Mouse (Mus musculus): Measurements from ENCODE around the gene Cacna1f. TPM values are rescaled to one million over a fixed set of nuclear protein-coding genes. Genes with fewer than 3 reads are reported as not detected.

Gene Cacna1f
- polyA plus RNA-seq, 1 experiment, result not detected

DNA sequence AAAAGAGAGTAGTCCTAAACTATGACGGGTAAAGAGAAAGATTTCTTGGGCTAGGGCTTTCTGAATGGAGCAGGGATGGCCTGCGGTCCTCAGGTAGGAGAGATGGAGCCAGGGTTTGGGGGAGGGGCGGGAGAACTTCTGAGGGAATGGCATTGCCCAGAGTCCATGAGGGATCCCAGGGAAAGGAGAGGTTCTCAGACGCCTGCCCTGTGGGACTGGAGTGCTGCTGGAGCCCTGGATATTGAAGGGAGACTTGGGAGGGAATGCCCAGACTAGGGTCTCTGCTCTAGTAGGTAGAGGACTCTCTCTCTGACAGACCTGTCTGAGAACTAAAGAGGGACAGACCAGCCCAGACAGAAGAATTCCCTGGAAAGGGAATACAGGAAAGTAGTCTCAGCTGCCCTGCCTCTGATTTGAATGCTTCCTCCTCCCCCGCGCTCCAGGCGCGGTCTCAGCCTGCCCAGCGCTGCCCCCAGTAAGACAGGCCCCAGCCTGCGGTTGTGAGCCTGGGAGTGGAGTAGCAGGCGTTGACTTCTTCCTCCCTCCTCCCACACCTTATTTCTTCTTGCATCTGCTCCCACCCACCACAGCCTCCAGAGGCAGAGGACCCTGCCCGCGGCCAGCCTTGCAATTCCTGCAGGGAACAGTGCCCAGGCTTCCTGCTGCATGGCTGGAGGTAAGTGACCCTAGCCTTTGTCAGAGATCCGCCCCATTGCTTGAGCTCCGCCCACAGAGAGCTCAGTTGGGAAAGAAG, 51.3 kb downstream of the Cacna1f start:
- peaks cover 4% of the 10 kb centered on the region; the same call in 1 of the 2 replicates for H3K4me1 ChIP-seq (ENCODE audit: control insufficient read depth, insufficient read depth, insufficient read length, low read length)
- H3K27ac ChIP-seq (replicated peaks; ENCODE audit: low read depth, low read length), result peak overlapping the region; percentile 98
- peak overlapping the region; percentile 82 for H3K4me3 ChIP-seq (ENCODE audit: insufficient read depth, low read depth, low read length)

DNA sequence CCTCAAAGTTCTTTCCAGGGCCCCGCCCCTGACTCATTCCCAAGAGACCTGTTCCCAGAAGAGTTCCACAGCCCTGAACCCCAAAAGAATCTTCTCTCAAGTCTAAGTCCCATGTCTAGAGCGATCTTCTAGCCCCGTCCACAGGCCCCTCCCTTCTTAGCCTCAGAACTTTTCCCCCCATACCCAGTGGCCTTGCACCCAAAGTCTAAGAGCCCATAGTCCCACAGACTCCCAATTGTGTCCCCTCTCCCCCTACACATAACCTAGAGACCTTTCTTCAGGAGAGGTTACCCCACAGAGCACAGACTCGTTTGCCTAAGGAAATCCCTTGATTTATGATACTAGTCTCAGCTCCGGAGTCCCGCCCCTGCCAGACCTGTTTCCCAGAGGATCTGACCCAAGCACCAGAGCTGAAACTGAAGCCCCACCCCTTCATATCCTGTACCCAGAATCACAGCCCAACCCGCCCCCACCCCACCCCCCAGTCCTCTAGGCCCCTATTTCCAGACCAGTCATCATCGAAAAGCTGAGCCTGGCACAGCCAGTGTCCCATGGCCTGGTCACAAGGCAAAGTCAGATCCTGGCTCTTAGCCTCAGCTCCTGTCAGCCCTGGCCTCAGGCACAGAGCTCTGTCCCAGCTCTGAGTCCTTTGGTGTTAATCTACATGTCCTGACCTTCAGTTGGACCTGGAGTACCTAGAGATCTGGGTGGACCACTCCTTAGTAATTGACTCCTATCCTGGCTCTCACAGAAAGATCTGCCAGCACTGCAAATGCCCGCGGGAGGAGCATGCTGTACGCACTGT, 52.1 kb downstream of the Cacna1f start:
- peaks cover 4% of the 10 kb centered on the region; the same call in 1 of the 2 replicates for H3K4me1 ChIP-seq (ENCODE audit: control insufficient read depth, insufficient read depth, insufficient read length, low read length)
- peak overlapping the region; percentile 82 for H3K4me3 ChIP-seq (ENCODE audit: insufficient read depth, low read depth, low read length)
- H3K27ac ChIP-seq (replicated peaks; ENCODE audit: low read depth, low read length), result peak overlapping the region; percentile 98

DNA sequence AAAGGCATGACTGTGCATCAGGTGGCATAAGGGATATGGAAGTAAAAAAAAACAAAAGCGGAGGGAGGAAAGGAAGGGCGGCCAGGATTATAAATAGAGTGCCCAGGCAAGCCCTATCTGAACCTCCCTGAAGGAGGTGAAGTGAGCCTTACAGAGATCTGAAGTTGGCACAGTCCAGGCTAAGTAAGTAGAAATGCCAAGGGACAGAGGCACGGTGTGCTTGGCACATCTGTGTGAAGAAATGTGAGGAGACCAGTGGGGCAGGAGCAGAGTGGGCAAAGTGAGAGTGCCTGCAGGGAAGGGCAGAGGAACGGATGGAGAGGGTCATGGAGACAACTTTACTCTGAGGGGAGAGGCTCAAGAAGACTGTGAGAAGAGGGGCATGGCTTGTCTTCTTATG, 54.2 kb downstream of the Cacna1f start:
- peak overlapping the region; percentile 92 for H3K27ac ChIP-seq (replicated peaks; ENCODE audit: low read depth, low read length)
- no peak overlapping the region for H3K4me3 ChIP-seq (ENCODE audit: insufficient read depth, low read depth, low read length)
- H3K4me1 ChIP-seq (ENCODE audit: control insufficient read depth, insufficient read depth, insufficient read length, low read length), result peaks cover 4% of the 10 kb centered on the region

DNA sequence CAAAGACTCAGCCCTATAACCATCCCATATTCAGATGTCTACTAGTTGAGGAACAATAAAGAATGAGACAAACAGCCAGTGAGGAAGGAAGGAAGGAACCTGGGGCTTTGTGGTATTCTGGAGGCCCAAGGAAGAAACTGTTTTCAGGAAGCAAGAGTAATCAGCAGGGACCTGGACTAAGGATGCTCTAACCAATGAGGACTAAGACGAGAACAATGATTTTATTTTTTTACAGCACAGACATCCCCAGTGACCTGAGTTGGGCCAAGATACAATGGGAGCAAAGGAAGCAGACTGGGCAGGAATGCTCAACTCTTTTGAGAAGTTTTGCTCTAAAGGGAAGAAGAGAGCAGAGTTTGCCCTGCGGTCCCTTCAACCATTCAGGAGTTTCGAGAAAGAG, 56.1 kb downstream of the Cacna1f start:
- Histone ChIP-seq H3K4me1 (ENCODE audit: control insufficient read depth, insufficient read depth, insufficient read length, low read length) (peaks cover 4% of the 10 kb centered on the region), H3K4me3 (ENCODE audit: insufficient read depth, low read depth, low read length) (peak overlapping the region; percentile 23; the same call in 1 of the 2 replicates), H3K27ac (replicated peaks; ENCODE audit: low read depth, low read length) (peak overlapping the region; percentile 93)

DNA sequence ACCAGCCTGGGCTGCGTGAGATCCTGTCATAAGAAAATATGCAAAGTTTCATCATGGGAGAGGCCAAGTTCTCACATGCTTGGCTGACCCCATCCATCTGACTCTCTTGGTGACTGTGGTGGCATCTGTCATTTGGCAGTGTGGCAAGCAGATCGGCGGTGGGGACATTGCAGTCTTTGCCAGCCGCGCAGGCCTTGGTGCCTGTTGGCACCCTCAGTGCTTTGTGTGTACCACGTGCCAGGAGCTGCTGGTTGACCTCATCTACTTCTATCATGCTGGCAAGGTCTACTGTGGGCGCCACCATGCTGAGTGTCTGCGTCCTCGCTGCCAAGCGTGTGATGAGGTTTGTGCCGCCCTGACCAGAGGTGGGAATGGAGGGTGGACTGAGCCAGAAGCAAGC, 57.9 kb downstream of the Cacna1f start:
- Histone ChIP-seq H3K27ac (replicated peaks; ENCODE audit: low read depth, low read length) (peak overlapping the region; percentile 93), H3K4me3 (ENCODE audit: insufficient read depth, low read depth, low read length) (no peak overlapping the region), H3K4me1 (ENCODE audit: control insufficient read depth, insufficient read depth, insufficient read length, low read length) (peaks cover 4% of the 10 kb centered on the region)

DNA sequence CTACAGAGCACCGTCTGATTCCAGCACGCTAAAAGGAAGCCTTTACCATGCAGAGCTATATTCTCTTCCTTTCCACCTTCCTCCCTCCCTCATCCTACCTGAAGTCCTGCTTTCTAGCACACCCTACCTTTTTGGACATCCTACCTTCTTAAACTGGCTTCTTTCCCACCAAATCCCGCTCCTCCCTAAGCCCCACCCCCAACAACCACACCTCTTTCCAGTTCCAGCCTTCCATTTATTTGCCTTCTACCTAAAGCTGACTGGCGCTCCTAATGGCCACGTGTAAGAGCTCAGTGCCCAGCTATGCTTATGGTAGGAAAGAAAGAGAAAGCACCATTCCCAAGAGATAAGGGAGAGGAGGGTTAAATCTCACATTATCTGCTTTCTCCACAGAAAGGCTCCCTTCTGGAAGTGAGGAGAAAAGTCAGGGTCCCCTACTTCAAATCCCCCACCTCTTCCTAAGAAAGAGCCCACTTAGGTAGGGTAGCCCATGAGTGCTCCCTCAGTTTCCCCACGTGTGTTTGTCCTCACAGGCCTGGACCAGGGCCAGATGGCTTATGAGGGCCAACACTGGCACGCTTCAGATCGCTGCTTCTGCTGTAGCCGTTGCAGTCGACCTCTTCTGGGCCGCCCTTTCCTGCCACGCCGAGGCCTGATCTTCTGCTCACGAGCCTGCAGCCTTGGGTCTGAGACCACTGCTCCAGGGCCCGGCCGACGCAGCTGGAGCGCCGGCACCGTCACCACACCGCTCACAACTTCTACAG, 59.0 kb downstream of the Cacna1f start:
- Histone ChIP-seq H3K4me1 (ENCODE audit: control insufficient read depth, insufficient read depth, insufficient read length, low read length) (peaks cover 4% of the 10 kb centered on the region), H3K27ac (replicated peaks; ENCODE audit: low read depth, low read length) (peak overlapping the region; percentile 63), H3K4me3 (ENCODE audit: insufficient read depth, low read depth, low read length) (no peak overlapping the region)

DNA sequence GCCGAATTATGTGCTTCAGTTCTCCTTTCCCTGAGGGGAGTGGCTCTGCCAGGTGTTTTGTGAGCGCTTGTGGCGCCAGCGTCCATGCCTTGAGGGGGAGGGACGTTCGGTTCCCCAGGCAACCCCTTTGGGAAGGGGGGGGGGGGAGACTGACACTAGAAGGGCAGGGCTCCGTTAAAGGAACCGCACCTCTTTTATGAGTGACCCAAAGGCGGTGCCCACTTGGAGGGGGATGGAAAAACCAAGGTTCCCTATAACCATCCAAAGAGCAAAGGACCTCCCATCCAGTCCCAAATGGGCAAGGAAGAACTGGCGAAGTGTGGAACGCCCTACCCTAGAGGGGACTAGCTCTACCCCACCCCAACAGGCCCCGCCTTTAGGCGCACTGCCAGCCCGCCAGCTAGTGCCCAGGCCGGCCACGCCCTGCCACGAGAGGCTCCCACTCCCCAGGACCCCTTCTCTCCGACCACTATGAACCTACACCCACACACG, 63.6 kb downstream of the Cacna1f start:
- peak overlapping the region; percentile 78 for H3K27ac ChIP-seq (replicated peaks; ENCODE audit: low read depth, low read length)
- H3K4me3 ChIP-seq (ENCODE audit: insufficient read depth, low read depth, low read length), result peak overlapping the region; percentile 95
- H3K4me1 ChIP-seq (ENCODE audit: control insufficient read depth, insufficient read depth, insufficient read length, low read length), result no peaks in the 10 kb centered on the region; the same call in none of the 2 replicates

DNA sequence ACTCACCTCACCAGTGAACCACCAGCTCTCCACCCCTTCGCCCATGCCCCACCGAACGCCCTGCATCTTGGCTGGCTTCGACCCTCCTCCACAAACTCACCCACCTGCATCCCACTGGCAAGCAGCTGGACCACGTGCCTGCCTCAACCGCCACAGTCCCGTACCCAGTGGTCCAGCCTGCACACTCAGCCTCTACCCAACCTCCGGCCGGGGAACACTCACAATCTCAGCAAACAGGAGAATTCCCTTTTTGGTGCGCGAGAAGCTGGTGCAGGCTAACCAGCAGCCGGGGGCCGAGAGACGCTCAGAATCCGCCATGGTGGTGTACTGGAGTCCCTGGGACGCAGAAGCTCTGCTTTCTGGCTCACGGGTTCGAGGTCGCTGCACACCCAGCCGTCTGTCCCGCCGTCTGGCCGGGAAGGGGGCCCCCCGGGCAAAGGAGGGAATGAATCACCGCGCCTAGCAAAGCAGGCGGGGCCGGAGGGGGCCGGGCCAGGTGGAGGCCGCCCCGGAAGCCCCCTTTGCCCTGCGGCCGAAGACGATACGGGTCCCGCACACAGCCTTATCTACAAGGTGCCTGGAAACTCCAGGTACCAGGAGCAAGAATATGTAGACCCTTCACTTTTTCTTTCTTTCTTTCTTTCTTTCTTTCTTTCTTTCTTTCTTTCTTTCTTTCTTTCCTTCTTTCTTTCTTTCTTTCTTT, 64.2 kb downstream of the Cacna1f start, which contains the start of gene Plp2:
TSS of gene Plp2 (minus strand) at position 470 of the 703 bp plus-strand sequence.
- H3K4me3 ChIP-seq (ENCODE audit: insufficient read depth, low read depth, low read length), result peak within 1 kb of the TSS; percentile 95
- H3K27ac ChIP-seq (replicated peaks; ENCODE audit: low read depth, low read length), result peak within 1 kb of the TSS; percentile 78
- no peaks in the 10 kb centered on the region; the same call in none of the 2 replicates for H3K4me1 ChIP-seq (ENCODE audit: control insufficient read depth, insufficient read depth, insufficient read length, low read length)

DNA sequence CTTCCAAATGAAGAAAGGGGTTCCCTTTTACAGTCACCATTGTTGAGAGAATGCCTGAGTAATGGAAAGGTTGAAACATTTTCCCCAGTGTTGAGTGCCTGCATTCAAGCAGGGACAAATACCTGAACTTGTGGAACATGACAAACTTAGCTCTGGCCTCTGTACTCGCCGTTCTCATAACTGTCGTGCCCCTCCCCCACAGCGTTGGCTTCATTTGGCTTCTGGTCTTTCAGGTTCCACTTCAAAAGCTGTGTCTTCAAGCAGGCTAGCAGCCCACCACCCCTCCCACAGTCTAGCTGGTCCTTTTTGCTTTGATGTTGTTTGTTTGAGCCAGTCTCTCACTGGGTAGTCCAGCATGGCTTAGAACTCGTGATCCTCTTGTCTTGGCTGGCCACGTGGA, 65.9 kb downstream of the Cacna1f start:
- H3K27ac ChIP-seq (replicated peaks; ENCODE audit: low read depth, low read length), result no peak overlapping the region
- H3K4me1 ChIP-seq (ENCODE audit: control insufficient read depth, insufficient read depth, insufficient read length, low read length), result no peaks in the 10 kb centered on the region
- H3K4me3 ChIP-seq (ENCODE audit: insufficient read depth, low read depth, low read length), result no peak overlapping the region

DNA sequence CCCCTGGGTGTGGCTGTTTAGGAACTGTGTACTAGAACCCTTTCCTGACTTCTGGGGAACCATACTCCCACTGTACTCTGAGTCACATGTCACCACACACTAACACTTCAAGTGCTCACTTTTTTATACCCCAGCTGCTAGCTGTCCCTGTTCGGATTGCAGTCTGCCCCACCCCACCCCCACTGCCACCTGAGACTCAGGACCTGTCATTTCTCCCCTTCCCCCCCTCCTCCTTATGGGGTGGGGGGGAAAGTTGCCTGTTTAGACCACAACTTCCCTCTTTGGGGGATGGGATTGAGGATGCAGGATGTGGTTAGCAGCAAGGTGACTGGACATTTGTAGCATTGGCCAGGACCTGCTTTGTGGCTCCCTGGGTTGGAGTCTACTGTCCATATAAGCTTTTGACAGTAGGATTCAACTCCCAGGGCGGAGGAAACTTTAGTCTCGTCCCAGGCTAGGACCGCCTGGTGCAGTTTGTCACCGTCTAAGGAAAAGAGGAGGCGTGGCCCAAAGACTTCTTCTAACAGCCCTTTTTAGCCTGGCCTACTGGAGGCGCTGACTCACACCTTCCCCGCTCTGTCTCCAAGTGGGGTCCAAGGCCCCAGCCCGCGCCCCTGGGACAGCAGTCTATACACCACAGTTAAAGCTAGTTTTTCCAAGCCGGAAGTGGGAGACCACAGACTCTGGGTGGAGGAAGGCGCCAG, 66.8 kb downstream of the Cacna1f start:
- Histone ChIP-seq H3K4me1 (ENCODE audit: control insufficient read depth, insufficient read depth, insufficient read length, low read length) (no peaks in the 10 kb centered on the region), H3K4me3 (ENCODE audit: insufficient read depth, low read depth, low read length) (0 out of 2 replicates have a peak overlapping the region, but pooled peaks have one; percentile 28), H3K27ac (replicated peaks; ENCODE audit: low read depth, low read length) (no peak overlapping the region; the same call in 1 of the 2 replicates)

DNA sequence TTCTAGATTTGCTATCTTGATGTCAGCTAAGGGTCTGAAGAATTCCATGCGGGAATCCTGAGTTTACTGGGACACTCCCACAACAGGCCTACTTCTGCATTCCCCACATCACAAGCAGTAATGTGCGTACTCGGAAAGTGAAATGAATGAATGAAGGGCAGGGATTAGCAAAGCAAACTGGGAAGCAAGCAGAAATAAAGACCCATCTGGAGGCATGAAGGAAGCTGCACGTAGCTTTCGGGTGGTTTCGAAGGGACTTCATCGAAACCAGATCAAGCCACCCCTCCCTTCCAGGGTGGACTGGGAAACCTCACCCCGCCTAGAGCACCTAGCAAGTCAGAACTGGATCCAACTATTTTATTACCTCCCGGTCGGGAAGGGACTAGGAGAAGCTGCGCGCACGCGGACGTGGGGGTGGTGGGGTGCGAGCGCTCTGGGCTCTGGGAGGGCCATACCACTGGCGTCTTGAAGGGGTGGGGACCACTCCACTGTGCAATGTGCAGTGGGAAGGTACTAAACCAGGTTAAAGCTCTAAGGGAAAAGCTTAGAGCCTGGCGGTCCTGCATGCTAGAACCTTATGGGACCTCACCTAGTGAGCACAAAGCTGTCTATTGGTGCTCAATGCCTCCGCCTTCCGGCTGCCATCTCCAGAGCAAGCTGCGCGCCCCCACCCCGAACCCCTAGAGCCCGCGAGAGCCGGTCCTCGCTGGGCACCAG, 67.6 kb downstream of the Cacna1f start:
- no peak overlapping the region for H3K27ac ChIP-seq (replicated peaks; ENCODE audit: low read depth, low read length)
- no peaks in the 10 kb centered on the region for H3K4me1 ChIP-seq (ENCODE audit: control insufficient read depth, insufficient read depth, insufficient read length, low read length)
- peak overlapping the region; percentile 28 for H3K4me3 ChIP-seq (ENCODE audit: insufficient read depth, low read depth, low read length)

DNA sequence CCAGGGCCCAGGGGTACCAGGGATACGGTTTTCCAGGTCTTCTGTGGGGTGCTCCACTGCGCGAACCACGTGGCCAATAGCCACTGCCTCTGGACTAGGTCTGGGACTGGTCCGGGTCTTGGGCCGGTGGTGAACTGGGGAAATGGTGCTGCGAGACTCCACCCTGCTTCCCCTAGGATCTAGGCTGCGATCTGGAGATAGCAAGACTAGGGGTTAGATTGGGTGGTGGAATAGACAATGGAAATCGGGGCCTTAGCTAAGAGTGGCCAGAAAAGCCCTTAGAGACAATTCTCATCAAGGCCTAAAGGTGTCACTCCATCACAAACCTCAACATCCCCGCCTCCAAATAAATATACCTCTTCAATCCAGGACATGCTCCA, 68.1 kb downstream of the Cacna1f start:
- Histone ChIP-seq H3K4me3 (ENCODE audit: insufficient read depth, low read depth, low read length) (no peak overlapping the region), H3K27ac (replicated peaks; ENCODE audit: low read depth, low read length) (no peak overlapping the region), H3K4me1 (ENCODE audit: control insufficient read depth, insufficient read depth, insufficient read length, low read length) (no peaks in the 10 kb centered on the region)

DNA sequence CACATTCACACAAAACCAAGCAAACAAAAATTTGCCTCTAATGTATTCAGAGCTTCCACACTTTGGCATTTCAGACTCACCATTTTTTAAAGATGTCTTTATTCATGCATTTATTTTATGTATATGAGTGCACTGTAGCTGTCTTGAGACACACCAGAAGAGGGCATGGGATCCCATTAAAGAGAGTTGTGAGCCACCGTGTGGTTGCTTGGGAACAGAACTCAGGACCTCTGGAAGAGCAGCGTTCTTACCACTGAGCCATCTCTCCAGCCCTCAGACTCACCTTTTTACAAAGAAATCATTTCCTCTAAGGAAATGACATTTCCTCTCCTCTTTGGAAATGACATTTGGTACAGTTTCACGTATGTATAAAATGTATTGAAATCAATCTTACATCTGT, 72.1 kb downstream of the Cacna1f start:
- no peaks in the 10 kb centered on the region for H3K4me1 ChIP-seq (ENCODE audit: control insufficient read depth, insufficient read depth, insufficient read length, low read length)
- H3K4me3 ChIP-seq (ENCODE audit: insufficient read depth, low read depth, low read length), result no peak overlapping the region; the same call in 1 of the 2 replicates

More for the DNA sequence above, 72.1 kb downstream of the Cacna1f start:
- peak overlapping the region; percentile 93 for H3K27ac ChIP-seq (replicated peaks; ENCODE audit: low read depth, low read length)
